Mouse (Mus musculus) kidney, adult 2 months (tissue): ENCODE data around the gene Porcn.

Experiments used
- CTCF ChIP-seq: fragments of 200-500 bp; conservative IDR thresholded peaks from 2 replicates; pipeline ENCODE4 v1.5.1; 2011; ENCODE audit warnings: low read depth, mild to moderate bottlenecking, control low read depth, low read length, moderate library complexity, mixed read lengths; ENCODE audit not compliant: insufficient read depth, insufficient read length
- POLR2A ChIP-seq: fragments of 200-500 bp; IDR thresholded peaks from one replicate; pipeline ENCODE4 v1.6.1; 2011; ENCODE audit warnings: low read depth, low read length, control low read depth

DNA sequence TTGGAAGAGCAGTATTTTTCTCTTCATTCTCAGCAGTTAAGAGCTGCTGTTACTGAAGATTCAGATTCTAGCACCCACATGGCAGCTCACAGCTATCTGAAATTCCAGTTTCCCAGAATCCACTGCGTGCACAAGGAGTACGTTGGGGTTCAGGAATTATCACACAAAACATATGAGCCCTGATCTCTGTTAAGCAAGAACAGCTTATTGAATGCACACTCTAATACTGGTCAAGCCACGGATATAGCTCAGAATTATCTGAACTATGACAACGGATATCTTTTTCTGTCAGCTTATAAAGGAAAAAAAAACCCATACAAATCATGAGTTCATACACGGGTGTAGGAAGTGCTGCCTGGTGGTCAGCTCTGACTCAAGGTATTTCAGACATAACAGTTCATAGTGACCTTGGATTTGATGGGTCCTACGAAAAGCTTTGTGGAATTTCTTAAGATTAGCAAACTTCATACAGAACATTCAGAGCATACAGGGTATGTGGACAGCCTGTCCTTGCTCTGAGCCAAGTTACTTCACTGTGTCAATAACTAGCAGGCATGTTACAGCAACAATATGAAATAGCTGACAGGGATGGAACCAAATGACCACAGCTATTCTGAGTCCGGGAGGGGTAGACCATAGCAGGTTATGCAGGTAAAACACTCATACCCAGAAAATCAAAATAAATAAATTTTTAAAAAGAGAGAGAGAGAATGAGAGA, 5.3 kb upstream of the Porcn start:
- no peak for TF ChIP-seq CTCF
- TF ChIP-seq POLR2A, result no peak
